Mouse (Mus musculus) hematopoietic stem cell, adult 5-6 weeks (primary cell): ENCODE measurements around the gene E130114P18Rik. TPM values are rescaled to one million over a fixed set of nuclear protein-coding genes. Genes with fewer than 3 reads are reported as not detected.

Source experiments
- ATAC-seq, 2 experiments: fragments of 125-278 bp in 1 of 2; replicated peaks in 1 of 2; 2 replicates each; pipeline ENCODE4 v1.8.0; 2016 to 2017; ENCODE audit warnings: inconsistent platforms in 2 of 2, mild to moderate bottlenecking in 2 of 2, moderate number of reproducible peaks in 2 of 2, low read depth in 1 of 2, moderate TSS enrichment in 1 of 2; ENCODE audit not compliant: low FRiP score in 2 of 2, poor library complexity in 2 of 2, severe bottlenecking in 2 of 2, insufficient read depth in 1 of 2, low TSS enrichment in 1 of 2
- total RNA-seq: library from RNA; stranded (forward); fragments of 172-1452, 232-1000 nt; gene quantifications from 2 replicates; pipeline ENCODE4 v1.2.3, GENCODE M21; 2017

E130114P18Rik gene
- total RNA-seq, 1 experiment from 2014 or later, result not detected

DNA sequence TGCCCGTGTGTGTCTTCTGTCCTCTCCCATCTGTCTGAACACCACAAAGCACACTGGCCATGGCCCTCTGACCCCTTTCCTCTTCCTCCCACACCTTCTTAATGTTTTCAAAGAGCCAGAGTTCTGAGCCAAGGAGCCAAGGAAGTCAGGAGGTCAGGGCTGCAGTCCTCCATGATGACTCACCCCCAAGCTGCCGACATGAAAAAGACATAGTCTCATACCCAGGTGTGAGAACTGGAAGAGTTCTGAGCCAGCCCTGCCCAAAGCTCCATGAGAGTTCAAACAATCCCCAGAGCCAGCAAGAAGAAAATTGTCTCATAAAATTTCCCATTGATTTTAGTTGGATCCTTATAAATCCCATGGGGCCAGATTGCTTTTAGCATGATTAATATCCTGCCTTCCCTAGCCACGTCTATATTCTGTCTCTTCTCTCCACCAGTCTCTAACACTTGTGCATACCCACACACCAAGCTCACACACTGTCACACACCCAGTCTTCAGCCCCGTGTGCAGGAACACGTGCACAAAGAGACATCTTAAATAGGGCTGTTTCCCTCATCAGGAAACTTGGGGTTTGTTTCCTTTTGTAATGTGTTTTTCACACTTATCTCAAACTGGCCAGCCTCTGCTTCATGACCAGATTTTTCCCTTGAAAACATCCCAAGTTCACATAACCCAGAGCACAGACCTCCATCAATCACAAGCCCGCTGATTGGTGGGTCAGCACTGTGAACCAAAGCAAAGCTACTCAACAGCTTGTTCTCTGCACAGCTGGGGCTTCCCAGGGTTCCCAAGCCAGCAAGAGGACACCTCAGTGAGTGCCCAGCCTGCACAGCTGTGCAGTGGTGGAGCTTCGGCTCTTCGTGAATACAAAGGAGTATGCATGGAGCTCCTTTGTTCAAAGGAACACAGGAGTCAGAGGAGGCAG lies 88.2 kb downstream of the E130114P18Rik start:
- ATAC-seq, result no peak

GRCm38 (mm10) chr4:97686020-97686419 lies 91.9 kb downstream of the E130114P18Rik start:
- ATAC-seq, result no peak

DNA sequence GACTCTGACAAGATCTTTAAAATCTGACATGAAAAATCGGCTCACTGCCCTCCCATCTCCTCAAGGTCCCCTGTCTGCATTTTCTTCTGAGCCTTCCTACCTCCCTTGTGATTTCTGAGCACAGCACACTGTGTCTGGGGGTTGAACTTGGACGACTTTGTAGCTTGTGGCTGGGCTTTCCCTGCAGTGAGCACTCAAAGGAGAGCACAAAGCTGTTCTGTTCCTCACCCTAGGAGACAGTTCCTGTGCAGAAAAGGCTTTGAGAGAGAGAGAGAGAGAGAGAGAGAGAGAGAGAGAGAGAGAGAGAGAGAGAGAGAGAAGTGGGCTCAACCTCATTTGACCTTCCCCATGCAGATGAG lies 101.3 kb downstream of the E130114P18Rik start:
- ATAC-seq, result no peak

GRCm38 (mm10) chr4:97675741-97676578 lies 101.9 kb downstream of the E130114P18Rik start:
- no peak for ATAC-seq

- ATAC-seq, result peak; percentile 78 to 83
Observed at GRCm38 (mm10) chr4:97673854-97674510, 103.9 kb downstream of the E130114P18Rik start.

DNA sequence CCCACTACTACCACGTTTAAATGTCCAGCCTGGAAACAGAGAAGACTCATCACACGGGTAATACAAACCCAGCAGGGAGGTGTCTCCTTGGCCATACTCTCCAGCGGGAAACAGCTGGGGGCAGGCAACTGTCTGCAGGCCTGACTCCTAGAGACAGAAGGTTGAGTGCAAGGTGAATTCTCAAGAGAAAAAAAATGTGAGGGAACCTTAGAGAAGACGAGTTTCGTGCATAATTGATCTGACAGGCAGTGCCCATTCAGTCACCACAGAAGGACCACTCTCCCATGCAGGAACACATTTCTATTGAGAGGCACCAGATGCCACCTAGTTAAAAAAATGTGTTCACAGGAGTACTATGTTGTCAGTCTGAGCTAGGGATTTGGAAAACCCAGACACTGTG lies 105.4 kb downstream of the E130114P18Rik start:
- ATAC-seq, result no peak

GRCm38 (mm10) chr4:97671911-97672310 lies 106.0 kb downstream of the E130114P18Rik start:
- no peak for ATAC-seq

- ATAC-seq, result no peak
Observed at GRCm38 (mm10) chr4:97670418-97670817, 107.5 kb downstream of the E130114P18Rik start.

DNA sequence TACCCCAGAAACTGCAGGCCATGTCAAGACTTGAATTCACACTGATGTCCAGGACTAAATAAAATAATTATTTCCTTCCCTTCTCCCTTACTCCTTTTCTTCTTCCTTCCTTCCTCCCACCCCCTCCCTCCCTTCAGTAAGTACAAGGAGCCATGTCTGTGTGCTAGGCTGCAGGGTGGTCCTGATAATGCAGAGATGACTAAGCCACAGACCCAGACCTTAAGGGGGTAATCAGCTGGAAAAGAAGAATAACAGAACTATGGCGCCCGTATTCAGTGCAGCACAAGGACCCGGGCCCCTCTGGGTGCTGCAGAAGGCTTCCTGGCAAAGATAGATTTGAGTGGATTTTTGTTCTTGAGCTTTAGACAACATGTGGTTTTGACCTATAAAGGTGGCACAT lies 108.1 kb downstream of the E130114P18Rik start:
- no peak for ATAC-seq

DNA sequence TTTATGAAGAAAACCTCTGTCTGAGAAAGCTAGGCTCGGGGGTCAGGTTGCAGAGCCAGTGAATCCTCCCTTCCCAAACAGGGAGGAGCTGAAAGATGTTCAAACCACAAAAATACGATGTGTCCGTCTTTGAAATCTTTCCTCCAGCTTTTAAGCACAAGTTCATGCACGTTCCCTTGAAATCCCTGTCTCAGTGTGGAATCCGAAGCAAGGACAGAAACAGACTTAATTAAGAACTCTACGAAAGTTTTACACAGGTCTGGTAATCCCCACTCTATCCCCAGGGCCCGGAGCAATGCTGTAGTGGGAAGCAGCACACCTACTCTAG lies 112.5 kb downstream of the E130114P18Rik start:
- ATAC-seq, result no peak

DNA sequence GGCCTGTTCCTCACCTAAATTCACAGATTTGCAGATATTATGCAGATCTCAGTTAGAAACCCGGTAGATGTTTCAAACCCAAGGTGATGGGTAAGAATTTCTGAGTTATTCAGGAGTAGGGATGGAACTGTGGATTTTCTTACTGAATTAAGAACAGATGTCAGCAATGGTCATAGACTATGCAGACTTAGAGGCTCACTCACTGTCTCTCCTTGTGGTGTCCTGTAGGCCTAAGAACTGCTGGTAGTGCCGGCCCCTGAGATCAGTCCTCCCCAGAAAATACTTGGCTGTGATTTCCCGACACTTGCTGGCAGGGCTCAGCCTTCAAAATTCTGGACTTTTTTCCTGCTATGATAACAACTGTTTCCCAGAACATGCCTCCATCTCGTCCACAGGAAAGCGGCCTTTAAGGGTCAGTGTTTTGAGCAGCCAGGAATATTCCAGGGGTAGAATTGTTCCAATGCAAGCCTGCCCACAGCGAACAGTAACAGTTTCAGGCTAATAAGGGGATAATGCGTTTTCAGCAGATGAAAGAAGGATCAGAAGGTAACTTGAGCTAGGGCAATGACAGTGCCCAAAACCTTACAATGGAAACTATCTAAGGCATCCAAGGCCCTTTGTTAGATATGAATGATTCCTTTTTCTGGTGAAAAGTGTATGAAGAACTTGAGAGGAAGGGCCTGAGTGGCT lies 113.0 kb downstream of the E130114P18Rik start:
- no peak for ATAC-seq

DNA sequence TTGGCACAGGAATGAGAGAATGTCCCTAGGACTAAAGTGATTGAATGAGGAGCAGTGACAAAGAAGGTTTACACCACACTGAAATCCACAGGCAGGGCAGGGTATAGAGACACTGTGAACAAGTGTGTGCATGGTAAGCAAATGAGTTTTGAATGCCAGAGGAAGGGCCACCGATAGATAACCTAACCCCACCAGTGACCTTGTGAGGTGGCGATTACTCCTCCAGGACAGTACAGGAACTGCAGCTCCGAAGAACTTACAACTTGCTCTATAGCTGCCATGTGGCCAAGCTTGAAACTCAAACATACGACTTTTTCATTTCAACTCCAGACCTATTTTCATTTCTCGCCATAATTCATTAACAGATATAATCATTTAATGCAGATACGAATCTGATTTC lies 114.0 kb downstream of the E130114P18Rik start:
- ATAC-seq, result no peak

GRCm38 (mm10) chr4:97662841-97663240 lies 115.0 kb downstream of the E130114P18Rik start:
- ATAC-seq, result no peak

GRCm38 (mm10) chr4:97661611-97662273 lies 116.1 kb downstream of the E130114P18Rik start:
- ATAC-seq, result no peak

- peak; percentile 98 for ATAC-seq
Observed at GRCm38 (mm10) chr4:97657586-97657985, 120.3 kb downstream of the E130114P18Rik start.

- no peak for ATAC-seq
Observed at GRCm38 (mm10) chr4:97649626-97650015, 128.3 kb downstream of the E130114P18Rik start.
